Mouse (Mus musculus) fibroblast of lung, adult 2 months (primary cell): ENCODE data around the gene Faf1.

ENCODE experiments used
- DNase-seq: peaks from one replicate; pipeline ENCODE4 v3.0.0-alpha.2; 2011; ENCODE audit warnings: low read depth

Gene Faf1

GRCm38 (mm10) chr4:109789347-109790001 lies 113.1 kb downstream of the Faf1 start:
- DNase-seq = no peak

- no peak for DNase-seq
Measured at GRCm38 (mm10) chr4:109792331-109792730, 115.9 kb downstream of the Faf1 start.

- no peak for DNase-seq
Measured at GRCm38 (mm10) chr4:109793072-109793471, 116.7 kb downstream of the Faf1 start.

GRCm38 (mm10) chr4:109797511-109798182 lies 121.3 kb downstream of the Faf1 start:
- DNase-seq = no peak

GRCm38 (mm10) chr4:109806408-109806807 lies 130.0 kb downstream of the Faf1 start:
- DNase-seq = no peak

- no peak for DNase-seq
Measured at GRCm38 (mm10) chr4:109815161-109815560, 138.8 kb downstream of the Faf1 start.

GRCm38 (mm10) chr4:109815592-109815991 lies 139.2 kb downstream of the Faf1 start:
- no peak for DNase-seq

GRCm38 (mm10) chr4:109819455-109819854 lies 143.1 kb downstream of the Faf1 start:
- no peak for DNase-seq

- no peak for DNase-seq
Measured at GRCm38 (mm10) chr4:109829800-109830199, 153.4 kb downstream of the Faf1 start.

GRCm38 (mm10) chr4:109857851-109858250 lies 181.5 kb downstream of the Faf1 start:
- DNase-seq = no peak

- no peak for DNase-seq
Measured at GRCm38 (mm10) chr4:109858571-109859392, 182.4 kb downstream of the Faf1 start.

GRCm38 (mm10) chr4:109859401-109859800 lies 183.0 kb downstream of the Faf1 start:
- no peak for DNase-seq

- no peak for DNase-seq
Measured at GRCm38 (mm10) chr4:109860256-109860655, 183.9 kb downstream of the Faf1 start.

- no peak for DNase-seq
Measured at GRCm38 (mm10) chr4:109862271-109862670, 185.9 kb downstream of the Faf1 start.

- no peak for DNase-seq
Measured at GRCm38 (mm10) chr4:109863021-109863420, 186.6 kb downstream of the Faf1 start.

GRCm38 (mm10) chr4:109868897-109869484 lies 192.6 kb downstream of the Faf1 start:
- no peak for DNase-seq

GRCm38 (mm10) chr4:109884333-109884732 lies 207.9 kb downstream of the Faf1 start:
- no peak for DNase-seq

GRCm38 (mm10) chr4:109887856-109888357 lies 211.5 kb downstream of the Faf1 start:
- DNase-seq = no peak

GRCm38 (mm10) chr4:109897810-109898566 lies 221.6 kb downstream of the Faf1 start:
- no peak for DNase-seq

- DNase-seq = no peak
Measured at GRCm38 (mm10) chr4:109901076-109901475, 224.7 kb downstream of the Faf1 start.

- DNase-seq = no peak
Measured at GRCm38 (mm10) chr4:109904487-109904886, 228.1 kb downstream of the Faf1 start.

GRCm38 (mm10) chr4:109929058-109929457 lies 252.7 kb downstream of the Faf1 start:
- DNase-seq = no peak
